Mouse (Mus musculus): ENCODE data around the gene Spaca4. TPM values are rescaled to one million over a fixed set of nuclear protein-coding genes. Genes with fewer than 3 reads are reported as not detected.

Gene Spaca4
- polyA plus RNA-seq, 1 experiment from 2014 or later, result not detected

GRCm38 (mm10) chr7:45701072-45701471 is 24.5 kb downstream of the Spaca4 start:
- Histone ChIP-seq H3K9me3 (replicated peaks; ENCODE audit: control insufficient read depth, low read length) (no peaks in the 10 kb centered on the region), H3K4me3 (ENCODE audit: low read depth, low read length) (no peak overlapping the region), H3K27ac (ENCODE audit: low read length) (no peak overlapping the region), H3K27me3 (ENCODE audit: control insufficient read depth, insufficient read depth, low read depth, low read length) (peaks cover 37% of the 10 kb centered on the region), H3K36me3 (ENCODE audit: control insufficient read depth, insufficient read depth) (no peaks in the 10 kb centered on the region), H3K9ac (ENCODE audit: low read depth, low read length) (no peak overlapping the region), H3K4me1 (ENCODE audit: control insufficient read depth, low read depth, low read length) (peaks cover 24% of the 10 kb centered on the region), H3K4me2 (ENCODE audit: low read depth, low read length) (no peak overlapping the region)
- 34% methylated on average over 11 of the region's 11 CpGs for WGBS (ENCODE audit: insufficient replicate concordance)
- ATAC-seq (ENCODE audit: low read depth), result no peak

DNA sequence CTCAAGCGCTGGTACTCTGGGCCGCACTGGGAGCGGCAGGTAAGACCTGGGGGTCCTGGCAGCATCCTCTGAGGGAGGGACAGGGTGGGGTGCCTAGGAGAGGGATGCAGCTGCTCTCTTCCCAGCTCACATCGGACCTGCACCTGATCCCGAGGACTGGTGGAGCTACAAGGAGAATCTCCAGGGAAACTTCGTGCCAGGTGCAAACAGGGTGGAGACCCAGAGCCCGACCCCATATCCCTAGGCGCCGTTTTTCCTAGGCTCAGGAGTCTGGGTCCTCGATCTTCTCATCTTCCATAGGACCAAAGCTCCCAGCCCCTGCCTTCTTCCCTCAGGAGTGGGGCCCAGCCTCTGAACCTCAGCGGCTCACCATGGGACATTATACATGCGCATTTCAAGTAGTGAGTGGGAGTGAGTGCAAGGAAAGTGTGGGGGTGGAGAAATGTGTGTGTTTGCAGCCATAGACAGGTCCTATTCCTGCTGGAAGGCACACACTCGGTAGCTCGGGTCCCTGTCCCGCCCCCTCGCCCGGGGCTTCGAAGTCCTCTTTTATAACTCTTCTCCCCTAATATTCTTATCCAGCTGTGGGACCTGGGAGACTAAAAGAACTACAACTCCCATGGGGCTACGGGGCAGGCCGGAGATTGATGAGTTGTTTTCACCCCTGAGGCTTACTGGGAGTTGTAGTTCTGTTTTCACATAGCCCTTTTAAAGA is 25.2 kb downstream of the Spaca4 start:
- Histone ChIP-seq H3K4me1 (ENCODE audit: control insufficient read depth, low read depth, low read length) (peaks cover 18% of the 10 kb centered on the region), H3K27ac (ENCODE audit: low read length) (no peak overlapping the region), H3K27me3 (ENCODE audit: control insufficient read depth, insufficient read depth, low read depth, low read length) (peaks cover 37% of the 10 kb centered on the region), H3K9me3 (replicated peaks; ENCODE audit: control insufficient read depth, low read length) (no peaks in the 10 kb centered on the region), H3K4me3 (ENCODE audit: low read depth, low read length) (no peak overlapping the region), H3K9ac (ENCODE audit: low read depth, low read length) (no peak overlapping the region), H3K36me3 (ENCODE audit: control insufficient read depth, insufficient read depth) (no peaks in the 10 kb centered on the region), H3K4me2 (ENCODE audit: low read depth, low read length) (0 out of 2 replicates have a peak overlapping the region, but pooled peaks have one; percentile 1)
- WGBS (ENCODE audit: insufficient replicate concordance), result 4% methylated on average over 20 of the region's 20 CpGs
- ATAC-seq (ENCODE audit: low read depth), result no peak

GRCm38 (mm10) chr7:45699523-45700141 is 26.0 kb downstream of the Spaca4 start, which contains the start of gene Car11:
Gene Car11, plus strand, starts transcription at chr7:45699843.
- Histone ChIP-seq H3K9ac (ENCODE audit: low read depth, low read length) (no peak within 1 kb of the TSS), H3K27me3 (ENCODE audit: control insufficient read depth, insufficient read depth, low read depth, low read length) (peaks cover 37% of the 10 kb centered on the region), H3K4me1 (ENCODE audit: control insufficient read depth, low read depth, low read length) (peaks cover 10% of the 10 kb centered on the region), H3K27ac (ENCODE audit: low read length) (no peak within 1 kb of the TSS), H3K36me3 (ENCODE audit: control insufficient read depth, insufficient read depth) (no peaks in the 10 kb centered on the region), H3K9me3 (replicated peaks; ENCODE audit: control insufficient read depth, low read length) (no peaks in the 10 kb centered on the region), H3K4me2 (ENCODE audit: low read depth, low read length) (0 out of 2 replicates have a peak within 1 kb of the TSS, but pooled peaks have one; percentile 1), H3K4me3 (ENCODE audit: low read depth, low read length) (no peak within 1 kb of the TSS)
- 5% methylated on average over 36 of the region's 36 CpGs for WGBS (ENCODE audit: insufficient replicate concordance)
- no peak for ATAC-seq (ENCODE audit: low read depth)

DNA sequence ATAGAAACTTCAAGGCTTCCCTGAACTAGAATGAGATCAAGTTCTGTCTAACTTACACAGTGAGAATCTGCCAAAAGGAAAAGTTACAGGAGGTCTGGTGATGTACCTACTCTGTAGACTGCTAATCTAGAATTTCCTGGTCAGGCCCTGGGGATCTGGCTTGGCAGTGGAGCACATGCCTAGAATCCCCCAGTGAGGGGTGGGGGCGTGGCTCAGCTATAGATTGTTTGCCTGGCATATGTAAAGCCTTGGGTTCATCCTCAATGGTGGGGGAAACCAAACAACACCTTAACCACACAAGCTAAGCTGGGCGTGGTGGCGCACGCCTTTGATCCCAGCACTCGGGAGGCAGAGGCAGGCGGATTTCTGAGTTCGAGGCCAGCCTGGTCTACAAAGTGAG is 27.7 kb downstream of the Spaca4 start:
- no peak overlapping the region for H3K27ac ChIP-seq (ENCODE audit: low read length)
- no peaks in the 10 kb centered on the region for H3K36me3 ChIP-seq (ENCODE audit: control insufficient read depth, insufficient read depth)
- no peak overlapping the region for H3K4me2 ChIP-seq (ENCODE audit: low read depth, low read length)
- peaks cover 37% of the 10 kb centered on the region for H3K27me3 ChIP-seq (ENCODE audit: control insufficient read depth, insufficient read depth, low read depth, low read length)
- no peak overlapping the region for H3K9ac ChIP-seq (ENCODE audit: low read depth, low read length)
- no peak for ATAC-seq (ENCODE audit: low read depth)
- H3K9me3 ChIP-seq (replicated peaks; ENCODE audit: control insufficient read depth, low read length), result no peaks in the 10 kb centered on the region
- WGBS (ENCODE audit: insufficient replicate concordance), result 57% methylated on average over 6 of the region's 7 CpGs
- H3K4me1 ChIP-seq (ENCODE audit: control insufficient read depth, low read depth, low read length), result no peaks in the 10 kb centered on the region; the same call in 1 of the 2 replicates
- H3K4me3 ChIP-seq (ENCODE audit: low read depth, low read length), result no peak overlapping the region

DNA sequence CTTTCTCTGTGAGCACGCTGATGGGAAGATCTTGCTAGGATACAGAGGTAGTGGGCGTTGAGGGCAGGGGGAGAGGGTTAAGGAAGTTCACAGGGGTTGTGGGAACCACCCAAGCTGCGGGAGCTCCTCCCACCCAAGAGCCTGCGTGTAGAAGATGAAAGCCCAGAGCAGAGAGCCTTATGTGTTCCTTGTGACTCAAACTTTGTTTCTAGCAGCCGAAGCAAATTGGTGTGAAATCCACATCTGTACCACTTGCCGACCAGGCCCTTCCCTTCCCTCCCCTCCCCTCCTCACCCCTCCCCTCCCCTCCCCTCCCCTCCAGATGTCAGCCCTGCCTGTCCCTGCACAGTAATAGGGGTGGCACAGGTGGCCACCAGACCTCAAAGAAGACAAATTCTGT is 30.5 kb downstream of the Spaca4 start:
- 26% methylated on average over 6 of the region's 6 CpGs for WGBS (ENCODE audit: insufficient replicate concordance)
- no peak for ATAC-seq (ENCODE audit: low read depth)
- Histone ChIP-seq H3K4me1 (ENCODE audit: control insufficient read depth, low read depth, low read length) (no peaks in the 10 kb centered on the region; the same call in 1 of the 2 replicates), H3K36me3 (ENCODE audit: control insufficient read depth, insufficient read depth) (no peaks in the 10 kb centered on the region), H3K27ac (ENCODE audit: low read length) (no peak overlapping the region), H3K9me3 (replicated peaks; ENCODE audit: control insufficient read depth, low read length) (no peaks in the 10 kb centered on the region), H3K27me3 (ENCODE audit: control insufficient read depth, insufficient read depth, low read depth, low read length) (peaks cover 22% of the 10 kb centered on the region), H3K4me2 (ENCODE audit: low read depth, low read length) (no peak overlapping the region), H3K9ac (ENCODE audit: low read depth, low read length) (no peak overlapping the region), H3K4me3 (ENCODE audit: low read depth, low read length) (no peak overlapping the region)

DNA sequence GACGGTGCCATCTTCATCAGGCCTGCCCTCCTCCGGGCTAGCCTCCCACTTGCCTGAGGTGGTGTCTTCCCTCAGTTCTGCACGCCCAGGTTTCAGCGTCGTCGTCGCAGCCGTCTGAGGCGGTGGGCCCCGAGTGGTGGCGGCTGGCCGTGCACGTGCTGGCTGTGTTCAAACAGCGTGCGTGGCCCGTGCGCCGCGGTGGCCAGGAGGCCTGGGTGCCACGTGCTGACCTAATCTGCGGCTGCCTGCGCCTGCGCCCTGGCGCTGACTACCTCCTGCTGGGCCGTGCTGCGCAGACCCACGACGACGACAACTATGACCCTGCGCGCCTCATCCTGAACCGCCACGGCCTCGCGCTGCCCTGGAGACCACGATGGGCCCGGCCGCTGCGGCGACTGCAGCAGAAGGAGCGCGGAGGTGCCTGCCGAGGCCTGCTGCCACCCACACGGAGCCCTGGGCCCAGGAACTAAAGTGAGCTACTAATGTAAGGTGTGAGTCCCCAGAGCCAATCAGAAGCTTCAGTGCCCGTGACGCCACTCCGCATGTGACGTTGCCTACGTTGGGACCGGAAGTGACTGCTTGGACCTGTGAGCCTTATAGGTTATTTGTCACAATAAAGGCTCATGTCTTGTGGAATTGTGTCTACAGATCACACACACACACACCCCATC is 31.6 kb downstream of the Spaca4 start, which contains the start of gene Sec1:
Sec1 (minus strand) TSS at position 482 of the 671 bp plus-strand sequence.
- 81% methylated on average over 50 of the region's 50 CpGs for WGBS (ENCODE audit: insufficient replicate concordance)
- ATAC-seq (ENCODE audit: low read depth), result no peak
- Histone ChIP-seq H3K4me2 (ENCODE audit: low read depth, low read length) (no peak within 1 kb of the TSS), H3K9ac (ENCODE audit: low read depth, low read length) (no peak within 1 kb of the TSS), H3K9me3 (replicated peaks; ENCODE audit: control insufficient read depth, low read length) (no peaks in the 10 kb centered on the region), H3K4me1 (ENCODE audit: control insufficient read depth, low read depth, low read length) (no peaks in the 10 kb centered on the region), H3K36me3 (ENCODE audit: control insufficient read depth, insufficient read depth) (no peaks in the 10 kb centered on the region), H3K27ac (ENCODE audit: low read length) (no peak within 1 kb of the TSS), H3K4me3 (ENCODE audit: low read depth, low read length) (no peak within 1 kb of the TSS), H3K27me3 (ENCODE audit: control insufficient read depth, insufficient read depth, low read depth, low read length) (peaks cover 12% of the 10 kb centered on the region)

GRCm38 (mm10) chr7:45692364-45692763 is 33.2 kb downstream of the Spaca4 start:
- H3K36me3 ChIP-seq (ENCODE audit: control insufficient read depth, insufficient read depth), result no peaks in the 10 kb centered on the region
- H3K4me1 ChIP-seq (ENCODE audit: control insufficient read depth, low read depth, low read length), result no peaks in the 10 kb centered on the region

DNA sequence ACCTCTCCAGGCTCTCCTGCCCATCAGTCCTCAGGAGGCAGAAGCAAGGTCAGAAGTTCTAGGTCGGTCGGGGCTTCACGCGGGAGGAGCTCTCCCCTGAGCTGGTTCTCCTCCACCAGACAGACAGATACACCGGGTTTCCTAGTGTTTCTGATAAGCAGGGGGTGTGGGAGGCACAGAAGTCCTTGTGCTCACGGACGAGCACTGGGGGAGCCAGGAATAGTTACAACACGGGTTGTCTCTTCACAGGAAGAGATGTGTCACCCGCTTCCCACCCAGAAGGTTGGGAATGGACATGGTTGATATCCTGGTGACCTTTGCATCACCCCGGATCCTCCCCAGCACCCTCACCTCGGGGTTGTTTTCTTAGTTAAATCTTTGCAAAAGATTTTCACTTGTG is 35.8 kb downstream of the Spaca4 start:
- no peak overlapping the region for H3K4me2 ChIP-seq (ENCODE audit: low read depth, low read length)
- no peaks in the 10 kb centered on the region for H3K4me1 ChIP-seq (ENCODE audit: control insufficient read depth, low read depth, low read length)
- H3K36me3 ChIP-seq (ENCODE audit: control insufficient read depth, insufficient read depth), result no peaks in the 10 kb centered on the region
- no peak overlapping the region for H3K27ac ChIP-seq (ENCODE audit: low read length)
- ATAC-seq (ENCODE audit: low read depth), result no peak
- no peak overlapping the region for H3K9ac ChIP-seq (ENCODE audit: low read depth, low read length)
- no peaks in the 10 kb centered on the region for H3K27me3 ChIP-seq (ENCODE audit: control insufficient read depth, insufficient read depth, low read depth, low read length)
- no peaks in the 10 kb centered on the region for H3K9me3 ChIP-seq (replicated peaks; ENCODE audit: control insufficient read depth, low read length)
- 38% methylated on average over 11 of the region's 11 CpGs for WGBS (ENCODE audit: insufficient replicate concordance)
- no peak overlapping the region for H3K4me3 ChIP-seq (ENCODE audit: low read depth, low read length)

More at GRCm38 (mm10) chr7:45692364-45692763, 33.2 kb downstream of the Spaca4 start:
- no peak overlapping the region for H3K4me2 ChIP-seq (ENCODE audit: low read depth, low read length)
- peak; percentile 47 for ATAC-seq (ENCODE audit: low read depth)
- no peaks in the 10 kb centered on the region for H3K27me3 ChIP-seq (ENCODE audit: control insufficient read depth, insufficient read depth, low read depth, low read length)
- no peaks in the 10 kb centered on the region for H3K9me3 ChIP-seq (replicated peaks; ENCODE audit: control insufficient read depth, low read length)
- H3K9ac ChIP-seq (ENCODE audit: low read depth, low read length), result no peak overlapping the region
- 76% methylated on average over 2 of the region's 2 CpGs for WGBS (ENCODE audit: insufficient replicate concordance)
- H3K27ac ChIP-seq (ENCODE audit: low read length), result no peak overlapping the region
- no peak overlapping the region for H3K4me3 ChIP-seq (ENCODE audit: low read depth, low read length)

DNA sequence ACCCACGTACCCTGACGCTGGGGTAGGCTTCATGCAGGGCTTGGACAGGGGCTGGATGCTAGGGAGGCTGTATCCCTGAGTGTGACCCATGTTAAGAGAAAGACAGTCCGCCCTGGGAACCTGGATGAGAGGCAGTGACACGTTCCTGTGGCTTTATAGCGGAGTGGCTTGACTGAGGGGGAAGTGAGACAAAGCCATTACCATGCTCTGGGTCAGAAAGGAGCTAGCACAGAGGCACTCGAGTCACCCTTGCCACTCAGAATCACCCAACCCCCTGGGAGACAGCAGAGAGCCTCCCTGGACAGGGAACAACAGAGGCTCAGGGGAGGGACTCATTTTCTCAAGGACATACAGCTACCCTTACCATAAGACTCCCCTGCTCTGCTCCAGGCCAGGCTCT is 36.5 kb downstream of the Spaca4 start:
- no peak for ATAC-seq (ENCODE audit: low read depth)
- no peak overlapping the region for H3K4me2 ChIP-seq (ENCODE audit: low read depth, low read length)
- no peaks in the 10 kb centered on the region for H3K4me1 ChIP-seq (ENCODE audit: control insufficient read depth, low read depth, low read length)
- 40% methylated on average over 6 of the region's 6 CpGs for WGBS (ENCODE audit: insufficient replicate concordance)
- no peak overlapping the region for H3K27ac ChIP-seq (ENCODE audit: low read length)
- no peak overlapping the region for H3K4me3 ChIP-seq (ENCODE audit: low read depth, low read length)
- H3K36me3 ChIP-seq (ENCODE audit: control insufficient read depth, insufficient read depth), result no peaks in the 10 kb centered on the region
- H3K9me3 ChIP-seq (replicated peaks; ENCODE audit: control insufficient read depth, low read length), result no peaks in the 10 kb centered on the region
- no peaks in the 10 kb centered on the region for H3K27me3 ChIP-seq (ENCODE audit: control insufficient read depth, insufficient read depth, low read depth, low read length)
- H3K9ac ChIP-seq (ENCODE audit: low read depth, low read length), result no peak overlapping the region
